Mouse (Mus musculus): ENCODE data around the gene Ces1a. TPM values are rescaled to one million over a fixed set of nuclear protein-coding genes. Genes with fewer than 3 reads are reported as not detected.

Gene Ces1a
- total and polyA plus RNA-seq, 3 experiments: not detected

- Histone ChIP-seq H3K27ac (no peak overlapping the region), H3K9ac (ENCODE audit: low read depth, low read length) (no peak overlapping the region), H3K4me3 (no peak overlapping the region), H3K36me3 (ENCODE audit: control insufficient read depth, insufficient read depth, low read length) (no peaks in the 10 kb centered on the region), H3K4me1 (ENCODE audit: control insufficient read depth, insufficient read depth, low read length) (no peaks in the 10 kb centered on the region; the same call in none of the 2 replicates), H3K27me3 (ENCODE audit: control insufficient read depth, insufficient read depth, low read length) (no peaks in the 10 kb centered on the region), H3K79me2 (replicated peaks; ENCODE audit: control insufficient read depth, insufficient read depth, low read length) (no peaks in the 10 kb centered on the region)
- DNase-seq: no peak
- TF ChIP-seq EP300 (IDR thresholded peaks at IDR 0.05; ENCODE audit: insufficient read depth, low read depth, low read length) (no peak), POLR2A (IDR thresholded peaks at IDR 0.05; ENCODE audit: insufficient read depth, low read depth, low read length) (no peak), CTCF (IDR thresholded peaks at IDR 0.05) (no peak)
- 45% methylated on average over 1 of the region's 1 CpGs for WGBS
- intact Hi-C loops (cut with DNase I): no loop called here
These were observed 4.9 kb downstream of the Ces1a start for GRCm38 (mm10) chr8:93043083-93043482.

- TF ChIP-seq CTCF (IDR thresholded peaks at IDR 0.05) (no peak), EP300 (IDR thresholded peaks at IDR 0.05; ENCODE audit: insufficient read depth, low read depth, low read length) (no peak), POLR2A (IDR thresholded peaks at IDR 0.05; ENCODE audit: insufficient read depth, low read depth, low read length) (no peak)
- WGBS: 65% methylated on average over 4 of the region's 4 CpGs
- Histone ChIP-seq H3K27ac (peak overlapping the region; percentile 33), H3K4me3 (no peak overlapping the region), H3K79me2 (replicated peaks; ENCODE audit: control insufficient read depth, insufficient read depth, low read length) (no peaks in the 10 kb centered on the region), H3K9ac (ENCODE audit: low read depth, low read length) (no peak overlapping the region), H3K4me1 (ENCODE audit: control insufficient read depth, insufficient read depth, low read length) (no peaks in the 10 kb centered on the region; the same call in none of the 2 replicates), H3K27me3 (ENCODE audit: control insufficient read depth, insufficient read depth, low read length) (no peaks in the 10 kb centered on the region), H3K36me3 (ENCODE audit: control insufficient read depth, insufficient read depth, low read length) (no peaks in the 10 kb centered on the region)
- intact Hi-C loops (cut with DNase I): no loop called here
- DNase-seq: peak in 1 of 2 experiments; percentile 40
These were observed 7.0 kb downstream of the Ces1a start for GRCm38 (mm10) chr8:93040776-93041567.

- Histone ChIP-seq H3K79me2 (replicated peaks; ENCODE audit: control insufficient read depth, insufficient read depth, low read length) (no peaks in the 10 kb centered on the region), H3K4me1 (ENCODE audit: control insufficient read depth, insufficient read depth, low read length) (no peaks in the 10 kb centered on the region; the same call in none of the 2 replicates), H3K27me3 (ENCODE audit: control insufficient read depth, insufficient read depth, low read length) (no peaks in the 10 kb centered on the region), H3K4me3 (no peak overlapping the region), H3K27ac (peak overlapping the region; percentile 33), H3K9ac (ENCODE audit: low read depth, low read length) (no peak overlapping the region), H3K36me3 (ENCODE audit: control insufficient read depth, insufficient read depth, low read length) (no peaks in the 10 kb centered on the region)
- intact Hi-C loops (cut with DNase I): no loop called here
- WGBS: 38% methylated on average over 2 of the region's 2 CpGs
- DNase-seq: no peak
- no peak for TF ChIP-seq EP300 (IDR thresholded peaks at IDR 0.05; ENCODE audit: insufficient read depth, low read depth, low read length)
These were observed 7.7 kb downstream of the Ces1a start for GRCm38 (mm10) chr8:93040256-93040655.

- no peak overlapping the region for H3K27ac ChIP-seq
- intact Hi-C loops (cut with DNase I): no loop called here
- no peak for DNase-seq
- no peaks in the 10 kb centered on the region for H3K36me3 ChIP-seq (ENCODE audit: control insufficient read depth, insufficient read depth, low read length)
- no peak overlapping the region for H3K4me3 ChIP-seq
- no peaks in the 10 kb centered on the region; the same call in none of the 2 replicates for H3K4me1 ChIP-seq (ENCODE audit: control insufficient read depth, insufficient read depth, low read length)
- no peak overlapping the region for H3K9ac ChIP-seq (ENCODE audit: low read depth, low read length)
- TF ChIP-seq CTCF (IDR thresholded peaks at IDR 0.05) (no peak), EP300 (IDR thresholded peaks at IDR 0.05; ENCODE audit: insufficient read depth, low read depth, low read length) (no peak), POLR2A (IDR thresholded peaks at IDR 0.05; ENCODE audit: insufficient read depth, low read depth, low read length) (no peak)
- H3K27me3 ChIP-seq (ENCODE audit: control insufficient read depth, insufficient read depth, low read length): no peaks in the 10 kb centered on the region
- 33% methylated on average over 2 of the region's 2 CpGs for WGBS
- H3K79me2 ChIP-seq (replicated peaks; ENCODE audit: control insufficient read depth, insufficient read depth, low read length): no peaks in the 10 kb centered on the region
These were observed 9.2 kb downstream of the Ces1a start for GRCm38 (mm10) chr8:93038831-93039230.

- no peaks in the 10 kb centered on the region for H3K4me1 ChIP-seq (ENCODE audit: control insufficient read depth, insufficient read depth, low read length)
- DNase-seq: no peak
- H3K79me2 ChIP-seq (replicated peaks; ENCODE audit: control insufficient read depth, insufficient read depth, low read length): no peaks in the 10 kb centered on the region
- WGBS: 56% methylated on average over 2 of the region's 2 CpGs
- H3K9ac ChIP-seq (ENCODE audit: low read depth, low read length): no peak overlapping the region
- H3K36me3 ChIP-seq (ENCODE audit: control insufficient read depth, insufficient read depth, low read length): no peaks in the 10 kb centered on the region
- intact Hi-C loops (cut with DNase I): no loop called here
- H3K27me3 ChIP-seq (ENCODE audit: control insufficient read depth, insufficient read depth, low read length): no peaks in the 10 kb centered on the region
- H3K4me3 ChIP-seq: no peak overlapping the region
- H3K27ac ChIP-seq: no peak overlapping the region
- TF ChIP-seq POLR2A (IDR thresholded peaks at IDR 0.05; ENCODE audit: insufficient read depth, low read depth, low read length) (no peak), EP300 (IDR thresholded peaks at IDR 0.05; ENCODE audit: insufficient read depth, low read depth, low read length) (no peak), CTCF (IDR thresholded peaks at IDR 0.05) (no peak)
These were observed 17.3 kb downstream of the Ces1a start for GRCm38 (mm10) chr8:93030664-93031063.

GRCm38 (mm10) chr8:93021738-93022137 lies 26.3 kb downstream of the Ces1a start:
- WGBS: 66% methylated on average over 5 of the region's 5 CpGs
- Histone ChIP-seq H3K4me1 (ENCODE audit: control insufficient read depth, insufficient read depth, low read length) (no peaks in the 10 kb centered on the region), H3K27me3 (ENCODE audit: control insufficient read depth, insufficient read depth, low read length) (no peaks in the 10 kb centered on the region), H3K79me2 (replicated peaks; ENCODE audit: control insufficient read depth, insufficient read depth, low read length) (no peaks in the 10 kb centered on the region), H3K27ac (no peak overlapping the region), H3K9ac (ENCODE audit: low read depth, low read length) (no peak overlapping the region), H3K4me3 (no peak overlapping the region), H3K36me3 (ENCODE audit: control insufficient read depth, insufficient read depth, low read length) (no peaks in the 10 kb centered on the region)
- no peak for TF ChIP-seq CTCF (IDR thresholded peaks at IDR 0.05)
- TF ChIP-seq EP300 (IDR thresholded peaks at IDR 0.05; ENCODE audit: insufficient read depth, low read depth, low read length): no peak
- TF ChIP-seq POLR2A (IDR thresholded peaks at IDR 0.05; ENCODE audit: insufficient read depth, low read depth, low read length): no peak
- intact Hi-C loops (cut with DNase I): no loop called here
- no peak for DNase-seq
